Mouse (Mus musculus) thymus, adult 2 months (tissue): ENCODE data around the gene Tpd52l2.

Source experiments
- CTCF ChIP-seq: fragments of 200-500 bp; IDR thresholded peaks from 2 replicates; pipeline ENCODE4 v1.5.1; 2012; ENCODE audit warnings: mild to moderate bottlenecking, control low read depth, low read length, moderate library complexity, borderline replicate concordance; ENCODE audit not compliant: control insufficient read depth, poor library complexity, insufficient read depth; ENCODE audit errors: extremely low read depth
- POLR2A ChIP-seq: fragments of 200-500 bp; IDR thresholded peaks from 2 replicates; pipeline ENCODE4 v1.6.1; 2012; ENCODE audit warnings: mild to moderate bottlenecking, low read length, control low read depth, moderate library complexity; ENCODE audit not compliant: control insufficient read depth, poor library complexity, insufficient read depth; ENCODE audit errors: extremely low read depth

- TF ChIP-seq CTCF = no peak
- TF ChIP-seq POLR2A = no peak
Observed at GRCm38 (mm10) chr2:181519201-181519600, 22.3 kb downstream of the Tpd52l2 start.
